ENCODE assay signal across 8 mouse cellular contexts in genomic region chr11:35980411-35980917, GRCm38 (mm10). TPM values are rescaled to one million over a fixed set of nuclear protein-coding genes. Genes with fewer than 3 reads are reported as not detected.
DNase-seq lines count a peak whose midpoint lies in the region; ATAC-seq and TF ChIP-seq lines count a peak whose summit lies in the region.

Gene Wwc1, minus strand, starts transcription at chr11:35980527.

- peak within 1 kb of the TSS; percentile 55 for H3K27ac ChIP-seq in cortical plate, adult 2 months (ENCODE audit: insufficient read depth, low read length)
- no peak within 1 kb of the TSS for H3K27ac ChIP-seq in heart, embryonic 15.5 days
- no peak within 1 kb of the TSS for H3K27ac ChIP-seq in liver, embryonic 14.5 days
- 0 out of 2 replicates have a peak within 1 kb of the TSS, but pooled peaks have one; percentile 3 for H3K27ac ChIP-seq in olfactory bulb, adult 2 months (ENCODE audit: insufficient read depth, low read depth, low read length)

- no peak for TF ChIP-seq CTCF in cortical plate, adult 2 months (IDR thresholded peaks at IDR 0.05; ENCODE audit: extremely low read depth, insufficient read depth, low read length)
- no peak for TF ChIP-seq CTCF in liver, embryonic 14.5 days (IDR thresholded peaks at IDR 0.05; ENCODE audit: low read depth)
- no peak for TF ChIP-seq CTCF in olfactory bulb, adult 2 months (IDR thresholded peaks at IDR 0.05; ENCODE audit: insufficient read depth, low read depth, low read length)

- H3K9ac ChIP-seq in heart, embryonic 15.5 days: peak within 1 kb of the TSS; percentile 71
- H3K9ac ChIP-seq in liver, embryonic 14.5 days (replicated peaks): no peak within 1 kb of the TSS

- under 1% methylated on average over 45 of the region's 47 CpGs for WGBS in heart, embryonic 15.5 days
- under 1% methylated on average over 37 of the region's 47 CpGs for WGBS in liver, embryonic 14.5 days (ENCODE audit: insufficient replicate concordance)
- WGBS in olfactory bulb, adult 2 months: 9% methylated on average over 47 of the region's 47 CpGs

- H3K4me1 ChIP-seq in cortical plate, adult 2 months (ENCODE audit: control insufficient read depth, insufficient read depth, low read length): peaks cover 8% of the 10 kb centered on the region; the same call in 1 of the 2 replicates
- peaks cover 17% of the 10 kb centered on the region for H3K4me1 ChIP-seq in heart, embryonic 15.5 days (replicated peaks)
- H3K4me1 ChIP-seq in liver, embryonic 14.5 days (replicated peaks; ENCODE audit: control insufficient read depth in 2 of 2, insufficient read depth in 2 of 2, low read length in 1 of 2): peaks cover 0 to 4% of the 10 kb centered on the region in 2 experiments; a peak in 1 of 4 replicates
- H3K4me1 ChIP-seq in olfactory bulb, adult 2 months (ENCODE audit: control insufficient read depth, insufficient read depth, low read length): peaks cover 18% of the 10 kb centered on the region

- H3K4me2 ChIP-seq in heart, embryonic 15.5 days: peak within 1 kb of the TSS; percentile 95
- H3K4me2 ChIP-seq in liver, embryonic 14.5 days (ENCODE audit: low read depth): peak within 1 kb of the TSS; percentile 41

- H3K4me3 ChIP-seq in cortical plate, adult 2 months (ENCODE audit: insufficient read depth, low read length): peak within 1 kb of the TSS; percentile 90
- peak within 1 kb of the TSS; percentile 81 for H3K4me3 ChIP-seq in heart, embryonic 15.5 days
- H3K4me3 ChIP-seq in liver, embryonic 14.5 days (ENCODE audit: insufficient read depth in 1 of 2, low read depth in 2 of 2, low read length in 2 of 2): peak within 1 kb of the TSS; percentile 44 to 52
- H3K4me3 ChIP-seq in olfactory bulb, adult 2 months (ENCODE audit: insufficient read depth, low read depth, low read length): peak within 1 kb of the TSS; percentile 83

- TF ChIP-seq POLR2A in cortical plate, adult 2 months (IDR thresholded peaks at IDR 0.05; ENCODE audit: extremely low read depth, insufficient read depth, low read length): no peak
- no peak for TF ChIP-seq POLR2A in olfactory bulb, adult 2 months (IDR thresholded peaks at IDR 0.05; ENCODE audit: insufficient read depth, low read depth, low read length)

- TF ChIP-seq EP300 in liver, embryonic 14.5 days (IDR thresholded peaks at IDR 0.05; ENCODE audit: low read depth): no peak

- no peaks in the 10 kb centered on the region for H3K9me3 ChIP-seq in heart, embryonic 15.5 days (replicated peaks)
- H3K9me3 ChIP-seq in liver, embryonic 14.5 days (ENCODE audit: control insufficient read depth, low read length): no peaks in the 10 kb centered on the region

- peaks cover 39% of the 10 kb centered on the region for H3K27me3 ChIP-seq in heart, embryonic 15.5 days
- peaks cover 36% of the 10 kb centered on the region for H3K27me3 ChIP-seq in liver, embryonic 14.5 days (ENCODE audit: control insufficient read depth, insufficient read depth, low read length)

- peak; percentile 83 for DNase-seq in heart, adult 11 months
- no peak for DNase-seq in heart, adult 8-10 months (ENCODE audit: low spot score)
- peak; percentile 88 for DNase-seq in kidney, postnatal 14 days
- no peak for DNase-seq in liver, embryonic 14.5 days (ENCODE audit: low read depth in 3 of 3, low spot score in 3 of 3)
- no peak for DNase-seq in spleen, postnatal 14 days (ENCODE audit: low spot score in 2 of 2)

- ATAC-seq in heart, embryonic 15.5 days (replicated peaks; ENCODE audit: insufficient number of reproducible peaks, insufficient read depth, low FRiP score, low read depth): peak; percentile 61; the same call in 1 of the 2 replicates
- ATAC-seq in liver, embryonic 14.5 days (ENCODE audit: insufficient read depth): no peak; the same call in 1 of the 2 replicates

- no peaks in the 10 kb centered on the region for H3K36me3 ChIP-seq in heart, embryonic 15.5 days
- H3K36me3 ChIP-seq in liver, embryonic 14.5 days (replicated peaks; ENCODE audit: control insufficient read depth, insufficient read depth, low read depth): no peaks in the 10 kb centered on the region

RNA-seq across cellular contexts. Expression of gene Wwc1, which starts in this region (rescaled TPM):
- total RNA-seq in heart, adult 8-10 months (2022): 1 to 10 TPM in 3 of 4 experiments, under 1 TPM in 1; 0.92 to 2.2 (median 1.6) TPM
- 62.7 and 68.2 TPM in 2 replicates for polyA plus RNA-seq in cortical plate, adult 2 months (2012; rRNA removed)
- 1.2 and 3.3 TPM in 2 replicates for polyA plus RNA-seq in heart, embryonic 15.5 days (2015; fragmentation: Nextera tagmentation; extraction: Ambion mirVana)
- polyA plus RNA-seq in liver, embryonic 14.5 days (2012; rRNA removed): 1.7 and 2.5 TPM in 2 replicates
- polyA plus RNA-seq in liver, embryonic 14.5 days (2014; fragmentation: Nextera tagmentation; extraction: Ambion mirVana): 0.65 and 0.85 TPM in 2 replicates
- not detected in 2 replicates for polyA plus RNA-seq in olfactory bulb, adult 2 months (2012; ENCODE audit: insufficient read depth, insufficient read length, low replicate concordance, missing spikeins)

Comparison
In these comparisons a context has a peak if more than half of its experiments do, and no peak if none do; other contexts are left out.
1. DNase-seq: peak in heart, adult 11 months (single experiment) and kidney, postnatal 14 days (single experiment); none in heart, adult 8-10 months (single experiment), liver, embryonic 14.5 days (0 of 3) and spleen, postnatal 14 days (0 of 2).
2. H3K27ac ChIP-seq: peak in cortical plate, adult 2 months (single experiment) and olfactory bulb, adult 2 months (single experiment); none in heart, embryonic 15.5 days (single experiment) and liver, embryonic 14.5 days (single experiment).
3. Peak in every context shown above with its lines, with median percentiles within 50 percentile points of each other: H3K4me3 ChIP-seq.